Mouse (Mus musculus) left cerebral cortex, adult 9 months (tissue): Measurements from ENCODE around the gene Gm43738.

ENCODE experiments used
- DNase-seq, 2 experiments: peaks; one replicate each; pipeline ENCODE4 v3.0.0; 2022; ENCODE audit warnings: low spot score in 2 of 2

Gene Gm43738

GRCm38 (mm10) chr3:89043359-89043758 lies 57.5 kb downstream of the Gm43738 start:
- no peak for DNase-seq
